ENCODE assay signal across 8 mouse cellular contexts in the genomic region with DNA sequence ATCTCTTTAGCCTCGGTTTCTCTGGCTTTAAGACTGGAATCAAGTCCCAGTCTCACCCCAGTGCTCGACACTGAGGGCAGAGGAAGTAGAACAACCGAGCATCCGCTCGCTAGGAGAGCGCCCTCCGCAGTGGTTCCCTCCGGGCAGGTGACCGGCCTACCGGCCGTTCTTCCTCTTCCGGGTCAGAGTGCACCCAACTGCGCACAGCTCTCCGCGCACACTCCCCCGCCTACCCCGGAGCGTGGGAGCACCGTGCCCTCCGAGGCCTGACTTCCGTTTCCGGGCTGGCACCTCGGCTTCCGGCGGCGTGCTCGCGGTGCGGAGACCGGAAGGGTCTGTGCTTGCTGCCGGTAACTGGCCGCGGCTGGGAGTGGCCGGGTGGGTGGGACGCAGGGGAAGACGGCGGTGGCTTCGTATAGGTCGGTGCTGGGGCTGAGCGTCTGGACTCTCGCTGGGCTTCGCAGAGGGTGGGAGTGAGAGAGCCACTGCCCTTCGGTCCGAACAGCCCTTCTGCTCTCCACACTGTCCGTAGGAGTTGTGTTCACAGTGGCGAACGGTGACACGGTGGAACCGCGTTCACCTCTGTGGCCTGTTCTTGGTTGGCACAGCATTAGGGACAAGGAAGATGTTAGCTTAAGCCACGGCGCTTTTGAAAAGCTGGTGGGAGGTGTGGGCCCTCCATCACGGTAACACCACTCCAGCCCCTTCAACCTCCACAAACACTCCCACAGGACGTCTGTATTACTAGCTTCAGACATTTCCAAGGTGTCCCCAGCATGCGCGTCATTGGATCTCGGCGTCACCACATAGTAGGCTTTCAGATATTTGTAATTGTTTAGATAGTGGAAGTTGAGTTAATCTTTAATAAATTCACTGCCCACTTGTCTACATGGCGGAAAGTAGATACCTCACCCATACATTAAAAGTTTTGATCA. TPM values are rescaled to one million over a fixed set of nuclear protein-coding genes. Genes with fewer than 3 reads are reported as not detected.
DNase-seq lines count a peak whose midpoint lies in the region; ATAC-seq and TF ChIP-seq lines count a peak whose summit lies in the region.

Thumpd3 (plus strand) TSS at position 185 of the 935 bp plus-strand sequence.

- H3K4me1 ChIP-seq in forebrain, embryonic 10.5 days: peaks cover 27% of the 10 kb centered on the region
- peaks cover 13% of the 10 kb centered on the region for H3K4me1 ChIP-seq in heart, embryonic 15.5 days (replicated peaks)
- H3K4me1 ChIP-seq in liver, embryonic 14.5 days (replicated peaks; ENCODE audit: control insufficient read depth in 2 of 2, insufficient read depth in 2 of 2, low read length in 1 of 2): peaks cover 33 to 38% of the 10 kb centered on the region in 2 experiments
- peaks cover 5% of the 10 kb centered on the region for H3K4me1 ChIP-seq in neural tube, embryonic 11.5 days (ENCODE audit: control insufficient read depth, insufficient read depth, low read length)
- 0 out of 2 replicates have a peak, but pooled peaks cover 3% of the 10 kb centered on the region for H3K4me1 ChIP-seq in stomach, postnatal 0 days (replicated peaks; ENCODE audit: control insufficient read depth, insufficient read depth)

- H3K27ac ChIP-seq in forebrain, embryonic 10.5 days: peak within 1 kb of the TSS; percentile 93
- H3K27ac ChIP-seq in heart, embryonic 15.5 days: peak within 1 kb of the TSS; percentile 93
- H3K27ac ChIP-seq in liver, embryonic 14.5 days: peak within 1 kb of the TSS; percentile 94
- peak within 1 kb of the TSS; percentile 80 for H3K27ac ChIP-seq in neural tube, embryonic 11.5 days (ENCODE audit: low read depth, low read length)
- peak within 1 kb of the TSS; percentile 94 for H3K27ac ChIP-seq in stomach, postnatal 0 days (replicated peaks)

- peak within 1 kb of the TSS; percentile 72 for H3K9ac ChIP-seq in heart, embryonic 15.5 days
- peak within 1 kb of the TSS; percentile 90 for H3K9ac ChIP-seq in liver, embryonic 14.5 days (replicated peaks)
- H3K9ac ChIP-seq in neural tube, embryonic 11.5 days (ENCODE audit: low read length): peak within 1 kb of the TSS; percentile 81
- H3K9ac ChIP-seq in stomach, postnatal 0 days (ENCODE audit: low read length): peak within 1 kb of the TSS; percentile 82

- no peaks in the 10 kb centered on the region for H3K27me3 ChIP-seq in forebrain, embryonic 10.5 days (ENCODE audit: poor library complexity, severe bottlenecking)
- no peaks in the 10 kb centered on the region for H3K27me3 ChIP-seq in heart, embryonic 15.5 days
- no peaks in the 10 kb centered on the region for H3K27me3 ChIP-seq in liver, embryonic 14.5 days (ENCODE audit: control insufficient read depth, insufficient read depth, low read length)
- no peaks in the 10 kb centered on the region for H3K27me3 ChIP-seq in neural tube, embryonic 11.5 days (ENCODE audit: control insufficient read depth, insufficient read depth, low read length)
- H3K27me3 ChIP-seq in stomach, postnatal 0 days (ENCODE audit: control insufficient read depth, insufficient read depth, low read length): no peaks in the 10 kb centered on the region

- DNase-seq in c-Kit-negative CD71-positive TER-119-positive erythroid progenitor cells, embryonic 14.5 days (ENCODE audit: low read depth, low spot score): peak; percentile 90
- peak; percentile 99 for DNase-seq in forebrain, embryonic 10.5 days (ENCODE audit: extremely low spot score, low spot score)
- DNase-seq in kidney, postnatal 25 days: peak; percentile 98 to 99
- DNase-seq in liver, embryonic 14.5 days (ENCODE audit: low read depth in 3 of 3, low spot score in 3 of 3): peak; percentile 92 to 93 (median 93)
- DNase-seq in neural tube, embryonic 11.5 days (ENCODE audit: low spot score): peak; percentile 99
- peak; percentile 99 for DNase-seq in stomach, postnatal 0 days (ENCODE audit: low spot score)

- H3K4me2 ChIP-seq in heart, embryonic 15.5 days: peak within 1 kb of the TSS; percentile 76
- peak within 1 kb of the TSS; percentile 92 for H3K4me2 ChIP-seq in liver, embryonic 14.5 days (ENCODE audit: low read depth)
- peak within 1 kb of the TSS; percentile 95 for H3K4me2 ChIP-seq in neural tube, embryonic 11.5 days (ENCODE audit: low read depth)
- peak within 1 kb of the TSS; percentile 74 for H3K4me2 ChIP-seq in stomach, postnatal 0 days (replicated peaks; ENCODE audit: low read depth)

- peaks cover 35% of the 10 kb centered on the region for H3K36me3 ChIP-seq in forebrain, embryonic 10.5 days (replicated peaks)
- H3K36me3 ChIP-seq in heart, embryonic 15.5 days: peaks cover 21% of the 10 kb centered on the region
- H3K36me3 ChIP-seq in liver, embryonic 14.5 days (replicated peaks; ENCODE audit: control insufficient read depth, insufficient read depth, low read depth): peaks cover 11% of the 10 kb centered on the region
- H3K36me3 ChIP-seq in neural tube, embryonic 11.5 days (ENCODE audit: control insufficient read depth, insufficient read depth, low read length): peaks cover 3% of the 10 kb centered on the region
- 0 out of 2 replicates have a peak, but pooled peaks cover 2% of the 10 kb centered on the region for H3K36me3 ChIP-seq in stomach, postnatal 0 days (ENCODE audit: control insufficient read depth, insufficient read depth, low read length)

- 1% methylated on average over 59 of the region's 59 CpGs for WGBS in forebrain, embryonic 10.5 days
- under 1% methylated on average over 59 of the region's 59 CpGs for WGBS in heart, embryonic 15.5 days
- WGBS in liver, embryonic 14.5 days (ENCODE audit: insufficient replicate concordance): under 1% methylated on average over 59 of the region's 59 CpGs
- WGBS in neural tube, embryonic 11.5 days: under 1% methylated on average over 59 of the region's 59 CpGs
- under 1% methylated on average over 59 of the region's 59 CpGs for WGBS in stomach, postnatal 0 days

- peak; percentile 20; the same call in 1 of the 2 replicates for TF ChIP-seq CTCF in liver, embryonic 14.5 days (IDR thresholded peaks at IDR 0.05; ENCODE audit: low read depth)
- TF ChIP-seq CTCF in stomach, postnatal 0 days (IDR thresholded peaks at IDR 0.05; ENCODE audit: low read depth): peak; percentile 38

- H3K4me3 ChIP-seq in forebrain, embryonic 10.5 days: peak within 1 kb of the TSS; percentile 78
- peak within 1 kb of the TSS; percentile 78 for H3K4me3 ChIP-seq in heart, embryonic 15.5 days
- peak within 1 kb of the TSS; percentile 83 to 96 for H3K4me3 ChIP-seq in liver, embryonic 14.5 days (ENCODE audit: insufficient read depth in 1 of 2, low read depth in 2 of 2, low read length in 2 of 2)
- H3K4me3 ChIP-seq in neural tube, embryonic 11.5 days (ENCODE audit: low read depth, low read length): peak within 1 kb of the TSS; percentile 85
- peak within 1 kb of the TSS; percentile 69 for H3K4me3 ChIP-seq in stomach, postnatal 0 days (ENCODE audit: low read depth, low read length)

- H3K9me3 ChIP-seq in forebrain, embryonic 10.5 days: no peaks in the 10 kb centered on the region
- no peaks in the 10 kb centered on the region for H3K9me3 ChIP-seq in heart, embryonic 15.5 days (replicated peaks)
- H3K9me3 ChIP-seq in liver, embryonic 14.5 days (ENCODE audit: control insufficient read depth, low read length): no peaks in the 10 kb centered on the region
- no peaks in the 10 kb centered on the region for H3K9me3 ChIP-seq in neural tube, embryonic 11.5 days (ENCODE audit: control insufficient read depth, low read length)
- H3K9me3 ChIP-seq in stomach, postnatal 0 days (ENCODE audit: control insufficient read depth, low read length): no peaks in the 10 kb centered on the region

- TF ChIP-seq EP300 in liver, embryonic 14.5 days (IDR thresholded peaks at IDR 0.05; ENCODE audit: low read depth): peak; percentile 42; the same call in 1 of the 2 replicates
- TF ChIP-seq EP300 in stomach, postnatal 0 days (optimal IDR thresholded peaks at IDR 0.05): peak; percentile 57

- ATAC-seq in CD4-positive, CD25-positive, alpha-beta regulatory T cell, adult 4 months: peak; percentile 96
- peak; percentile 100 for ATAC-seq in heart, embryonic 15.5 days (replicated peaks; ENCODE audit: insufficient number of reproducible peaks, insufficient read depth, low FRiP score, low read depth)
- peak; percentile 97 for ATAC-seq in liver, embryonic 14.5 days (ENCODE audit: insufficient read depth)
- peak; percentile 100 for ATAC-seq in neural tube, embryonic 11.5 days (ENCODE audit: insufficient read depth, low FRiP score, low TSS enrichment)
- peak; percentile 99 for ATAC-seq in stomach, postnatal 0 days (ENCODE audit: low FRiP score, low TSS enrichment)

RNA-seq across cellular contexts. Expression of gene Thumpd3, which starts in this region (rescaled TPM):
- polyA plus RNA-seq in CD4-positive, CD25-positive, alpha-beta regulatory T cell, adult 4 months (2017; shearing (Covaris generic)): 100 to 1,000 TPM in 1 of 2 experiments, 10 to 100 TPM in 1; 76.7 to 104 TPM
- 75.2 and 81.4 TPM in 2 replicates for polyA plus RNA-seq in forebrain, embryonic 10.5 days (2016; fragmentation: Nextera tagmentation; extraction: Ambion mirVana)
- polyA plus RNA-seq in heart, embryonic 15.5 days (2015; fragmentation: Nextera tagmentation; extraction: Ambion mirVana): 32.4 and 37.8 TPM in 2 replicates
- polyA plus RNA-seq in liver, embryonic 14.5 days (2012; rRNA removed): 14.0 and 19.6 TPM in 2 replicates
- 35.4 and 35.7 TPM in 2 replicates for polyA plus RNA-seq in liver, embryonic 14.5 days (2014; fragmentation: Nextera tagmentation; extraction: Ambion mirVana)
- 50.4 and 52.9 TPM in 2 replicates for polyA plus RNA-seq in neural tube, embryonic 11.5 days (2014; fragmentation: Nextera tagmentation; extraction: Ambion mirVana)
- polyA plus RNA-seq in stomach, postnatal 0 days (2015; fragmentation: Nextera tagmentation; extraction: Ambion mirVana): 33.6 and 34.0 TPM in 2 replicates

Comparison
In these comparisons a context has a peak if more than half of its experiments do, and no peak if none do; other contexts are left out.
1. Peak in every context shown above with its lines: DNase-seq, ATAC-seq, H3K4me3 ChIP-seq and H3K27ac ChIP-seq.